Comparison of ENCODE assay signal across 9 mouse cellular contexts in the genomic region with DNA sequence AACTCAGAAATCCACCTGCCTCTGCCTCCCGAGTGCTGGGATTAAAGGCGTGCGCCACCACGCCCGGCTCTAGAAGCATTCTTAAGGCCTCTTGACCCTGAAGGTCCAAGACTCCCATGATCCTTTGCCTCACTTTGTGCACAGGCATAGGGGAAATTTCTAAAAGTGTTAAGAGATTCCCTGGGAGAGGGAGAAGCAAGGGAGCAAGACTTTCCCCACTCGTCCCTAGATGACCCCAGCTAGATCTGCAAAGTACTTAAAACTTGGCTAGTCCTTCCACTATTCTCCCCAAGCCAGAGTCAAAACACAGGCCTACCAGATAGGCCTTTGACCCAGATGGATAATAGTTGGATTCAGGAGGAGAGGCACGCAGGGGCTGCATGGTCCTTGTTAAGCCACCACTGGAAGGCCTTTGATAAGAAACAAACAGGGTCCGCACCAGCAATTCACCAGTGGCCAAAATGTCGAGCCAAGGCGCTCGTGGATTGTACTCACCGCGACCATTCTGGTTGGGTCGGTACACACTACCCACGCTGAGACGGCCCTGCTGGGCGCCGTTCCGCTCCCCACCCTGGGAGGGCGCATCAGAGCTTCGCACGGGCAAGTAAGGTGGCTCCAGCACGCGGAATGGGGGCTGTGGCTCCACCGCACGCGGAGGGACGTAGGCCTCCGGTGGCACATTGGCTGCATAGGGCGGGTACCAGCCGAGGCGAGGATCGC. TPM values are rescaled to one million over a fixed set of nuclear protein-coding genes. Genes with fewer than 3 reads are reported as not detected.
A peak's percentile ranks its signal among the peaks of the same experiment; 100 is the strongest.
DNase-seq lines count a peak whose midpoint lies in the region; ATAC-seq lines count a peak whose summit lies in the region.
"Had no signal": no experiment of that assay in that cellular context is flagged by ENCODE, and none has a peak within 500 bp of the region (broad histone marks: within the 10 kb centered on the region; RNA-seq: fewer than 3 reads in every experiment).

No protein-coding gene starts in this region.

- H3K4me3 ChIP-seq in forebrain, embryonic 11.5 days (ENCODE audit: low read depth, low read length), result peak overlapping the region; percentile 35
- H3K4me3 ChIP-seq in intestine, embryonic 16.5 days (ENCODE audit: low read length), result peak overlapping the region; percentile 58

- H3K9ac ChIP-seq in forebrain, embryonic 11.5 days (ENCODE audit: low read length), result no peak overlapping the region
- H3K9ac ChIP-seq in intestine, embryonic 16.5 days (ENCODE audit: low read depth, low read length), result peak overlapping the region; percentile 62

- peak overlapping the region; percentile 65; the same call in 1 of the 2 replicates for H3K4me2 ChIP-seq in forebrain, embryonic 11.5 days (ENCODE audit: low read depth, low read length, severe bottlenecking)
- peak overlapping the region; percentile 79 for H3K4me2 ChIP-seq in intestine, embryonic 16.5 days (ENCODE audit: low read depth, low read length)

- no peaks in the 10 kb centered on the region for H3K9me3 ChIP-seq in forebrain, embryonic 11.5 days (ENCODE audit: control insufficient read depth, low read length)
- H3K9me3 ChIP-seq in intestine, embryonic 16.5 days (ENCODE audit: control insufficient read depth, low read length), result no peaks in the 10 kb centered on the region

- WGBS in forebrain, embryonic 11.5 days, result 55% methylated on average over 33 of the region's 33 CpGs
- 65% methylated on average over 33 of the region's 33 CpGs for WGBS in intestine, embryonic 16.5 days

- no peak overlapping the region for H3K27ac ChIP-seq in forebrain, embryonic 11.5 days (ENCODE audit: low read depth, low read length)
- no peak overlapping the region for H3K27ac ChIP-seq in intestine, embryonic 16.5 days (ENCODE audit: low read length)

- no peaks in the 10 kb centered on the region for H3K36me3 ChIP-seq in forebrain, embryonic 11.5 days (ENCODE audit: control insufficient read depth, insufficient read depth, low read length)
- no peaks in the 10 kb centered on the region for H3K36me3 ChIP-seq in intestine, embryonic 16.5 days (ENCODE audit: control insufficient read depth, insufficient read depth, low read length)

- H3K27me3 ChIP-seq in forebrain, embryonic 11.5 days (ENCODE audit: control insufficient read depth, insufficient read depth, low read length), result peaks cover 17% of the 10 kb centered on the region
- H3K27me3 ChIP-seq in intestine, embryonic 16.5 days (replicated peaks; ENCODE audit: control insufficient read depth, insufficient read depth, low read length), result peaks cover 16% of the 10 kb centered on the region
- H3K27me3 ChIP-seq: Patski had no signal

- peak; percentile 35 for DNase-seq in kidney, adult 18-20 months
- DNase-seq in kidney, adult 11 months, result no peak
- peak; percentile 67 for DNase-seq in forebrain, embryonic 11.5 days (ENCODE audit: low spot score)
- peak; percentile 54 to 71 for DNase-seq in lung, postnatal 4 days
- no peak for DNase-seq in retina, postnatal 1 day
- no peak for DNase-seq in cerebellum, adult 11 months

- ATAC-seq in forebrain, embryonic 11.5 days (replicated peaks; ENCODE audit: low FRiP score), result no peak
- ATAC-seq in intestine, embryonic 16.5 days, result no peak
- no peak for ATAC-seq in megakaryocyte-erythroid progenitor cell, adult 5-6 weeks (replicated peaks; ENCODE audit: low FRiP score, low TSS enrichment, poor library complexity, severe bottlenecking)

- H3K4me1 ChIP-seq in forebrain, embryonic 11.5 days (replicated peaks; ENCODE audit: control insufficient read depth, insufficient read depth, low read length), result peaks cover 22% of the 10 kb centered on the region
- H3K4me1 ChIP-seq in intestine, embryonic 16.5 days (ENCODE audit: control insufficient read depth, insufficient read depth, low read length), result peaks cover 26% of the 10 kb centered on the region

RNA-seq across cellular contexts. Expression of a gene that starts 1.6 kb away (rescaled TPM):
- 10.2 and 13.0 TPM in 2 replicates for polyA plus RNA-seq in forebrain, embryonic 11.5 days (2014; fragmentation: Nextera tagmentation; extraction: Ambion mirVana)
- 19.1 and 24.5 TPM in 2 replicates for polyA plus RNA-seq in intestine, embryonic 16.5 days (2015; fragmentation: Nextera tagmentation; extraction: Ambion mirVana)
- not detected in 2 replicates for total RNA-seq in megakaryocyte-erythroid progenitor cell, adult 5-6 weeks (2014; fragmentation: Nextera tagmentation)
- total RNA-seq in megakaryocyte-erythroid progenitor cell, adult 5-6 weeks (2017), result not detected in 2 replicates

RNA-seq across cellular contexts. Expression of a gene that starts 58.4 kb away (rescaled TPM):
- polyA plus RNA-seq in forebrain, embryonic 11.5 days (2014; fragmentation: Nextera tagmentation; extraction: Ambion mirVana), result 37.6 and 39.4 TPM in 2 replicates
- polyA plus RNA-seq in intestine, embryonic 16.5 days (2015; fragmentation: Nextera tagmentation; extraction: Ambion mirVana), result 21.1 and 22.4 TPM in 2 replicates
- 4.7 and 17.9 TPM in 2 replicates for total RNA-seq in megakaryocyte-erythroid progenitor cell, adult 5-6 weeks (2014; fragmentation: Nextera tagmentation)
- 3.5 and 5.3 TPM in 2 replicates for total RNA-seq in megakaryocyte-erythroid progenitor cell, adult 5-6 weeks (2017)

RNA-seq across cellular contexts. Expression of a gene that starts 58.9 kb away (rescaled TPM):
- polyA plus RNA-seq in forebrain, embryonic 11.5 days (2014; fragmentation: Nextera tagmentation; extraction: Ambion mirVana), result not detected in 2 replicates
- polyA plus RNA-seq in intestine, embryonic 16.5 days (2015; fragmentation: Nextera tagmentation; extraction: Ambion mirVana), result not detected in 2 replicates
- total RNA-seq in megakaryocyte-erythroid progenitor cell, adult 5-6 weeks (2014; fragmentation: Nextera tagmentation), result not detected in 2 replicates
- total RNA-seq in megakaryocyte-erythroid progenitor cell, adult 5-6 weeks (2017), result not detected in 2 replicates
- polyA plus RNA-seq: Patski had no signal

Comparison
In these comparisons a context has a peak if more than half of its experiments do, and no peak if none do; other contexts are left out.
1. DNase-seq: peak in kidney, adult 18-20 months (single experiment), forebrain, embryonic 11.5 days (single experiment) and lung, postnatal 4 days (2 of 2); none in kidney, adult 11 months (single experiment), retina, postnatal 1 day (single experiment) and cerebellum, adult 11 months (single experiment).